Mouse (Mus musculus) brain, embryonic 14.5 days (tissue): ENCODE results near the gene Plekhg3. TPM values are rescaled to one million over a fixed set of nuclear protein-coding genes. Genes with fewer than 3 reads are reported as not detected.
A peak's percentile ranks its signal among the peaks of the same experiment; 100 is the strongest.

Experiments
- DNase-seq: peaks from one replicate; pipeline ENCODE4 v3.0.0-alpha.2; 2011; ENCODE audit warnings: low read depth
- CTCF ChIP-seq: fragments of 200-500 bp; IDR thresholded peaks from 2 replicates; pipeline ENCODE4 v1.5.1; 2012; ENCODE audit warnings: inconsistent platforms, mild to moderate bottlenecking, moderate library complexity, borderline replicate concordance; ENCODE audit not compliant: insufficient read depth, insufficient read length; ENCODE audit errors: extremely low read depth
- POLR2A ChIP-seq: fragments of 200-500 bp; IDR thresholded peaks from 2 replicates; pipeline ENCODE4 v1.6.1; 2012; ENCODE audit warnings: mild to moderate bottlenecking, inconsistent platforms, borderline replicate concordance; ENCODE audit not compliant: poor library complexity, insufficient read depth, insufficient read length, severe bottlenecking; ENCODE audit errors: extremely low read depth
- polyA plus RNA-seq: library from polyadenylated mRNA; depleted of rRNA; stranded (reverse); fragments of >200 nt; gene quantifications from 2 replicates; pipeline ENCODE4 v1.2.3, GENCODE M21; 2012; rRNA removed

Plekhg3 gene
- polyA plus RNA-seq: 3.1 and 5.2 TPM in 2 replicates

DNA sequence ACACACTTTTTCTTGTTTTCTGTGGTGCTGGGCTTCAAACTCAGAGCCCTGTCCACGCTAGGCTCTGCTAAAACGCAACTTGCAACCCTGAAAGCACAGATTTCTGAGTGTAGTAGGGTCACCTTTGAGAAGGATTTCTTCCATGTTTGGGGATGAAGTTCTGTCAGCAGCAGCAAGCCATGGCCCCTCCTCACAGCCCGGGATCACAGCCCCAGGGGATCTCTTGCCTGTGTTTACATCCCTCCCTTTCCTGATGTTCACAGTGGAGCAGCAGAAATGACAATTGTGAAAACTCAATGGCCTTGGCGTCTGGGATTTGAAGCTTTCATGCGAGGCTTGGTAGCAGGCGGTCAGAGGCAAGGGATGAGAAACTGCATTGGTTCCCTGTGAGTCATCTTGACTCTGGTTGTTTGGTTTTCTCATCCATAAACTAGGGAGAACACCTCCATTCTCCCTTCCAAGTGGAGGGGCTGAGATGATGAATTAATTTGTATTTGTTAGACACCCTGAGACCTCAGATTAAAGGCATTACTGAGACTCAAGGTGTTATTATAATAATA is at the start of gene Plekhg3:
Gene Plekhg3 (plus strand): TSS at position 312 of the 560 bp plus-strand sequence.
- TF ChIP-seq CTCF (no peak), POLR2A (no peak)
- DNase-seq: no peak

DNA sequence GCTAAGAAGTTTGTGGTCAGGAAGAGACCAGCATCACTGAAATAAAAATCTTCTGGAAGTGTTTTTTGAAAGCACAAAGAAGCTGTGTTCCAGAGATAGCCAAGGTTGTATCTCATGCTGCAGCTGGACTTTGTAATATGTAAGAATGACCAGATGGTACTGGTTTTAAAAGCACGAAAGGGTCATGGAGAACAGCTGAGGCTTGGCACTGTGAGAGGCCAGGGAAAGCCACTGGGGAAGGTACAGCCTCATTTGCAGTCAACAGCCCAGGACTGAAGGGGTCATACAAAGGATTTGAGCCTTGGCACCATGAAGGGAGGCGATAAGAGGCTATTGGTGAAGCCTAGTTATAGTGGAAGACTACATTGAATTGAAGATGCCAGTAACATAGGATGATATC is 48.2 kb upstream of the Plekhg3 start:
- TF ChIP-seq CTCF: no peak
- TF ChIP-seq POLR2A: no peak
- DNase-seq: no peak

DNA sequence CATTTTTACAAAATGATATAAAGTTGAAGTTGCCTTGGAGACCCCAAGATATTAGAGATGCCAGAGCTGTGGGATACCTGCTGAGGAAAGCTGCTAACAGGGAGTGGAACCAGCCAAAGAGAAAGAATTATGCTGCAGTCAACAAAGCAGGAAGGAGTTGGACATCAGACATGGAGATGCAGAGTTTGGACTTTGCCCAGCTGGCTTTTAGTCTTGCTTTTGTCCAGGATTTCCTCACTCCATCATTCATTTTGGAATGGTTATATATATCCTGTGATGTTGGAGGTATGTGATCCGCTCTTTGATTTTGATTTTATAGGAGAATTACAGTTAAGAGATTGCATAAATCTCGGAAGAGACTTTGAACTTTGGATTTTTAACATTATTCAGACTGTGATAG is 47.7 kb upstream of the Plekhg3 start:
- DNase-seq: no peak

DNA sequence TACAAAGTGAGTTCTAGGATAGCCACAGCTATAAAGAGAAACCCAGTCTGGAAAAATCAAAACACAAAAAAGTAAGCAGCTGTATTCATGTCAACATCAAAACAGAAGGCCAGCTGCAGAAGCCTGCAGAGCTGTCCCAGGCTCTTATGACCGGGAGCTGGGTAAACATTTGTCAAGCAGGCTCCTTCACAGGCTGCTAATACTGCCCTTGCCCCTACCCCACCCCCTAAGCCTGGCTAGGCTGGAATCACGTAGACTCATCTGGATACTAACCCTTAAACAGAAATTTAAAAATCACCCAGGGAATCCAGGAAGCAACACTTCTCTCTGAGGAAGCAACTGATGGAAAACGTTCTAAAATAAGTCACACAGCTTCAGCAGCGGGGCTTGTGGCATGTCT is 45.8 kb upstream of the Plekhg3 start:
- no peak for DNase-seq

More for the DNA sequence above, 47.7 kb upstream of the Plekhg3 start:
- TF ChIP-seq CTCF (no peak), POLR2A (no peak)

DNA sequence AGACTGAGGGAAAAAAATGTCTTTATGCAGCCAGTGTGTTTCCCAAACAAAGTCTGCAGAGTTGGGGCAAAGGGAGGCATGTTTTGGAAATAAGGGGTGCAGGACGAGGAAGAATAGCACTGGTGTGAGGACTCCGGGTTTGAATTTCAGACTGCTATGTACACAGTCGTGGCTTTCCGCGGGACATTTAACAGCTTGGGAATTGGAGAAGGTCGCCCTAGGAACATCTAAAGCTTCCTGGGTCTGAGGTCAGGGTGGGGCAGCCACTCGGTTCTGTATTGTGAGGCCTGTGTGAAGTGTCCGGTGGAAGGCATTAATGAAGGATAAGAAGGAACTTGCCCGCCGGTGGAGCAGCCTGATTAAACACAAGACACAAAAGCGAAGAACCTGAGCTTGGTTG is 45.3 kb upstream of the Plekhg3 start:
- DNase-seq: no peak
- no peak for TF ChIP-seq POLR2A
- TF ChIP-seq CTCF: no peak

More for the DNA sequence above, 45.8 kb upstream of the Plekhg3 start:
- TF ChIP-seq POLR2A (no peak), CTCF (no peak)

DNA sequence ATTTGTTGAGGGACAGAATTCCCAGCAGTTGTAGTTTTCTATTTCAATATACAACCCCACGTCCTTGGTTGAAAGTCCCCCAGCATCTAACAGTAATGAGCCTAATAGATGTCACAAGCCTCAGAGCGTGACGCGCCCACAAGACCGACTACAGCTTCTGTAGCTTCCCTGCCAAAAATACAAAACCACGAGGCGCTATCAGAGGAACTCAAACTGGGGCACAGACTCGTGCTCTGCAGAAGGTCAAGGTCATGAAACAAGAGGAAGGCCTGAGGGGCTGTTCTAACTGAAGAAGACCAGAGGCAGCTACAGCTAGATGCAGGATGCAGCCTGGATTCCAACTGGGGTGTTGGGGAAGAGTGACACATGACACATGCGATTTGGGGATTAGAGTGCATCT is 43.7 kb upstream of the Plekhg3 start:
- TF ChIP-seq POLR2A (no peak), CTCF (no peak)
- no peak for DNase-seq

DNA sequence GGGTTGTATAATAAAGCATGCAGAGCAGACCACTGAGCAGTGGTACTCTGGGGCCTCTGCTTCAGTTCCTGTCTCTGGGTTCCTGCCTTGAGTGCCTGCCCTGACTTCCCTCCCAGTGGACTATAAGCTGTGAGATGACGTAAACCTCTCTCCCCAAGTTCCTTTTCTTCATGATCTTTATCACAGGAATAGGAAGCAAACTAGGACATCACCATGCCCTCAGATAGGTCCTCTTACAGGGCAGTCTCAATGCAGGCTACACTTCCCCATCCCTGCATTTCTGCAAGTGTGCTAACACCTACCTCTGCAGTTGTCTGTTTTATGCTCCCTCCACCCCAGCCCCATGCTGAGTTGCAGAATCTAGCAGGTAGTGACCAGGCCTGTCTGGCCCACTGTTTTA is 39.9 kb upstream of the Plekhg3 start:
- DNase-seq: no peak
- TF ChIP-seq CTCF (no peak), POLR2A (no peak)

DNA sequence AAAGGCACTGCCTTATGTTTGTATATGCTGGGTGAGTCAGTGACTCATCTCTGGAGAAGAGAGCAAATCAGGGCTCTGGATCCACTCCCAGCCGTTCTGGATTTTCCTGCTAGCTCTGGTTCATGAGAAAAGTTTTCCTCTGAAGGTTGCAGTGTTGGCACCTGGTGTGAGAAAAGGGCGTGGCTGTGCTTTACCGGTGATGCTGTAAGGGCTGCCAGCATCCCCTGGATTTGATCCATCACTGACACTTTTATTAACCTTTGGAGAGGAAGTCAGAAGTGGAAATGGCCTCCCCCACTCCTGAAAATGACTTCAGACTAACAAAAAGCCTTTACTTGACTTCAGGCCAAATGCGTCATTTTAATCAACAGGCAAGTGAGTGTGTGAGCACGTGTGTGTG is 37.2 kb upstream of the Plekhg3 start:
- TF ChIP-seq CTCF (no peak), POLR2A (no peak)
- no peak for DNase-seq

DNA sequence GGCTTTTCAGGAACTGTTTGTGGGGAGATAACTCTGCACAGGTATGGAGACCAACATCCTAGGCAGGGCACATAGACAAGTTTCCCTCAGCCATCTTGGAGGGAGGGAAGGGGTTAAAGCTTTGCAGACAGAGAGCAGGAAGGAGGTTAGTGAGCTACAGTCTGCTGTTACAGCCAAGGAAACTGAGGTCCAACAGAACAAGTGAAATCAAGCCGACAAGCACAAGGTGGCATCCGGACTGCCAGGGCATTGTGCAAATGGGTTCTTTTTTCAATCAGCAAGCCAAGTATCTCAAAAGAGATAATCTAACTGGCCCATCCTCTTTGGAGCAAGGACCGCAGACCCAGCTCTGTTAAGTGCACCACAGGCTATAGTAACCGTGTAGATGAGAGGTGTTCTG is 35.3 kb upstream of the Plekhg3 start:
- no peak for DNase-seq
- TF ChIP-seq POLR2A: no peak
- TF ChIP-seq CTCF: no peak

DNA sequence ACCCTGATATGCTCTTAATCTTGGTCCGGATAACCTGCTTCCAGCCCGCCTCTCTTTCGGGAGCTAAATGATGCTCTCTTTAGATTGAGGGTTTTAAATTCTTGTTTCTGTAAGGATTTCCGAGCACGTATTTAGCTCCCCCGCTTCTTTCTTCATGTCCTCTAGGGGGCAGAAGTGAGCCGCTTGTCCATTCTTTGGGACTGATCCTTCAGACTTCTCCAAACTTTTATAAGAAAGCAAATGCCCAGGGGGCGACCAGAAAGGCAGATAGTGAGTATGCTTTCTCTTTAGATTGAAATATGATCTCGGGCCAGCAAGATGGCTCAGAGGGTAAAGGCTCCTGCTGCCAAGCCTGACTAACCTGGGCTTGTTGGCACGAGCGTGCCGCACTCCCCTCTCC is 34.4 kb upstream of the Plekhg3 start:
- TF ChIP-seq CTCF (peak; percentile 70; the same call in 1 of the 2 replicates), POLR2A (no peak)
- peak; percentile 75 for DNase-seq

DNA sequence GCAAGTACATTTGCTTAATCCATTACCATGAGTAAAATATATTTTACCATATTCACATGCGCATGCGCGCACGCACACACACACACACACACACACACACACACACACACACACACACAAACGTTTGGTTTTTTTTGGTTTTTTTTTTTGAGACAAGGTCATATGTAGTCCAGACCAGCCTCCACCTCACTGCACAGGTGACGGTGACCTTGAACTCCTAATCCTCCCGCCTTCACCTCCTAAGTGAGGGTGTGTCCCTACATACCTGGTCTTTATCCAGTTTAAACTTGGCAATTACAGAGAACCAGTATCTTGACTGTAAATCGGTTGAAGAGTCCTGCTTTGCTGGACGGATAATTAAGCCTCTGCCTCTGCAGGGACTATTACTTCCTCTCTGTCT is 31.4 kb upstream of the Plekhg3 start:
- TF ChIP-seq POLR2A (no peak), CTCF (no peak)
- DNase-seq: no peak

DNA sequence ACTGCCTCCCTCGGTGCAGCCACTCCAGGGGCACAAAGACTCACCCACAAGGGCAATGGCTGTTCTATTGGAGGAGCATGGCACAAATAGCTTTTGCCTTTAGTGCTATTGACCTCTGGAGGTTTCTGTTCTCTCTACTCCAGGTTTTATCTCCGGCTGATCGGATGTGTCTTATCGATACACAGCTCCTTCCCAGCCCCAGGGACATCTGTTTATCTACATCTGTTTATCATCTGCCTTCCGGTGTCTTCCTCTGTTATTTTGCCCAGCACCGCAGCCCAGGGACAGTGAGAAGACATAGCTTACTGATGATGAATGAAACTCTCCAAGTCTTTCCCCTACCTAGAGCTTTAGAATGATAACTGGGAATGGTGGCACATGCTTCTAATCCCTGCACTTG is 30.6 kb upstream of the Plekhg3 start:
- TF ChIP-seq POLR2A: no peak
- DNase-seq: no peak
